Mouse (Mus musculus) liver, embryonic 14 days (tissue): Measurements from ENCODE around the gene Cabcoco1. TPM values are rescaled to one million over a fixed set of nuclear protein-coding genes. Genes with fewer than 3 reads are reported as not detected.

Experiments
- polyA plus RNA-seq: library from polyadenylated mRNA; depleted of rRNA; stranded (reverse); fragments of >200 nt; gene quantifications from 2 replicates; pipeline ENCODE4 v1.2.3, GENCODE M21; 2012; rRNA removed

Gene Cabcoco1
- 0.38 and 0.52 TPM in 2 replicates for polyA plus RNA-seq

GRCm38 (mm10) chr10:68541139-68541942 lies at the start of gene Cabcoco1:
Gene Cabcoco1 (minus strand): TSS chr10:68541896.

Other genes with a start within 250 kb of the Cabcoco1 start
- gene Tmem26, start 181.8 kb upstream of the Cabcoco1 start, polyA plus RNA-seq = 0.56 and 0.63 TPM in 2 replicates